Mouse (Mus musculus) ES-Bruce4 (cell line): Measurements from ENCODE around the gene Trex2.

ENCODE experiments used
- CTCF ChIP-seq: IDR thresholded peaks from one replicate; pipeline ENCODE4 v1.8.1; 2011; ENCODE audit warnings: low read depth, low read length
- POLR2A ChIP-seq: IDR thresholded peaks from one replicate; pipeline ENCODE4 v1.8.1; 2011; ENCODE audit warnings: low read length; ENCODE audit not compliant: insufficient read depth

GRCm38 (mm10) chrX:73412767-73413166 lies 22.4 kb downstream of the Trex2 start:
- TF ChIP-seq CTCF (no peak), POLR2A (no peak)
